Mouse (Mus musculus): ENCODE results near the gene Nlrc5. TPM values are rescaled to one million over a fixed set of nuclear protein-coding genes. Genes with fewer than 3 reads are reported as not detected.

The Nlrc5 gene
- polyA plus RNA-seq, 1 experiment, result 0.04 TPM

DNA sequence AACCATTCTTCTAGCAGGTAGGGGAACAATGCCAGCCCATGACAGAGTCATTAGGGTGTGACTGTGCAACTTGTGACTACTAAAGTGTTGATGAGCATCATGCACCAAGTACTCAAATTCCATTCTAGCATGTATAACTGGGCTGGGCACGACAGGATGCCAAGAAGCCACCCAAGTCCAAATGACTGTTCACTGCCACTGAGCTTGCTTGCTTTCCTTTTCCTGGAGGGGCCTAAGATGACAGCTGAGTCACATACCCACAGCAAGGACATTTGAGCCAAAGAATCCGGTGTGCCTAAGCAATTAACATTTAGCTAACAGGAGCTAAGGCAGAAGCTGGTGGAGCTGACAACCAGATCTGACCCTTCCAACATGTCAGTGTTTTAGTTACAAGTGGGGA, 137.7 kb downstream of the Nlrc5 start:
- Histone ChIP-seq H3K36me3 (ENCODE audit: control insufficient read depth) (peaks cover 38% of the 10 kb centered on the region), H3K4me3 (replicated peaks) (no peak overlapping the region)

DNA sequence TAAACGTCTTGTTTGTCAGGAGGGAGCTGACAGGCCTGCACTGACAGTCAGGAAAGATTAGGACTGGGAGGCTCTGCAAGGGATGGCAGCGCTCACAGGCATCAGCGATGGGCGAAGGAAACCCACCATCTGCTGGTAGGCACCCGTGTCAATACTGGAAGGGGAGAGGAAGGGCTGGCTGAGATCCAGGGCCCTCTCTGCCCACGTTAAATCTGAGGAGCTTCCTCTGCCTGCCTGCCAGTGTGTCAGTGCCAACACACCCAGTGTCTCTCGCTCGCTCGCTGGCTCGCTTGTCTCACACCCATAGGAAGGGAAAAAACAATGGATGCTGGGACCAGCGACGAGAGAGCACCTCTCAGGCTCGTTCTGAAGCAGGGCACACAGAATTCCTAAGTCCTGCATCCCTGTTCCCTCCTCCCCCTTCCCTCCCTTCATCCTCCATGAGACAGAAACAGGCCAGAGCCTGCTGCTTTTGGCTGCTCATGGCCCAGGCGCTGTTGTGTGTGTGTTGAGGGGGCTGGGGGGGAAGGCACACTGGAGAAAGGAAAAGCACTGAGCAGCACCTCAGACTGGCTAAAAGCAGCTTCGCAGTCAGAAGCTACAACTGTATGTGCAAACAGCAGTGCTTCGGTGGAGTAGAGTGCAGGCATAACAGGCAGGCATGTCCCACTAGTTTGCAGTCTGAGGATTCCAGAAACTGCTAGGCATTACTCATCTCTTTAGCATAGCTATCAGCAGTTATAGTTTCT, 140.2 kb downstream of the Nlrc5 start:
- Histone ChIP-seq H3K36me3 (ENCODE audit: control insufficient read depth) (peaks cover 62% of the 10 kb centered on the region), H3K4me1 (ENCODE audit: control insufficient read depth) (no peaks in the 10 kb centered on the region), H3K27me3 (ENCODE audit: control insufficient read depth) (no peaks in the 10 kb centered on the region), H3K9me3 (ENCODE audit: control insufficient read depth, low read length) (no peaks in the 10 kb centered on the region), H3K4me3 (replicated peaks) (no peak overlapping the region)
- no peak for TF ChIP-seq TAL1 (IDR thresholded peaks at IDR 0.05; ENCODE audit: low read length)
- TF ChIP-seq GATA1 (IDR thresholded peaks at IDR 0.05; ENCODE audit: low read length), result no peak

More for the DNA sequence above, 137.7 kb downstream of the Nlrc5 start:
- H3K4me1 ChIP-seq (ENCODE audit: control insufficient read depth), result no peaks in the 10 kb centered on the region
- no peaks in the 10 kb centered on the region for H3K9me3 ChIP-seq (ENCODE audit: control insufficient read depth, low read length)
- H3K27me3 ChIP-seq (ENCODE audit: control insufficient read depth), result no peaks in the 10 kb centered on the region
- TF ChIP-seq GATA1 (IDR thresholded peaks at IDR 0.05; ENCODE audit: low read length) (no peak), TAL1 (IDR thresholded peaks at IDR 0.05; ENCODE audit: low read length) (no peak)

DNA sequence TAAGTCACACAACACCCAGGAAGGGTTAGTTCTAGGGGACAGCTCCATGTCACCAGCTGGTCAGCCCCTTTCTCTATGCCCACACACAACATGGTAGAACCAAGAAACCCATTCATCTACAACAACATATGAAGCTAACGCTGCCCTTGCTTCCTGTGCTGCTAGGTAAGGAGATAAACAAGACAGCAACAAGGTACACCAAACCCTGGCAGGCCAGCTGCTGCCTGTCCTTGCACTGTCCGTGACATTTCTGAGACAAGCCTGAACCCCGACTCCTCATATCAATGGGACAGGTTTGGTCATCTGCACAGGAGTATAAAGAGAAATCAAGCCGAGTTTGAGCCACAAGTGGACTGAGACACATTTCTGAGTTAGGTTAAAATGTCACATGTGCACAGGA, 141.0 kb downstream of the Nlrc5 start:
- peaks cover 69% of the 10 kb centered on the region for H3K36me3 ChIP-seq (ENCODE audit: control insufficient read depth)
- TF ChIP-seq GATA1 (IDR thresholded peaks at IDR 0.05; ENCODE audit: low read length), result no peak
- no peak for TF ChIP-seq TAL1 (IDR thresholded peaks at IDR 0.05; ENCODE audit: low read length)

More for the DNA sequence above, 141.0 kb downstream of the Nlrc5 start:
- H3K9me3 ChIP-seq (ENCODE audit: control insufficient read depth, low read length), result no peaks in the 10 kb centered on the region
- no peaks in the 10 kb centered on the region for H3K4me1 ChIP-seq (ENCODE audit: control insufficient read depth)
- H3K27me3 ChIP-seq (ENCODE audit: control insufficient read depth), result no peaks in the 10 kb centered on the region
- H3K4me3 ChIP-seq (replicated peaks), result no peak overlapping the region

Other genes starting within 250 kb of the Nlrc5 start
- 0.39 and 0.52 TPM in 2 replicates for gene Nup93, start 219.8 kb upstream of the Nlrc5 start, polyA plus RNA-seq (2012)
- 0.04 TPM in 1 of 2 replicates, not detected in the other for gene Slc12a3, start 105.2 kb upstream of the Nlrc5 start, polyA plus RNA-seq (2012)
- 21.2 and 46.3 TPM in 2 replicates for gene Herpud1, start 47.9 kb upstream of the Nlrc5 start, polyA plus RNA-seq (2012)
- 0.06 TPM in 1 of 2 replicates, not detected in the other for gene Cpne2, start 98.6 kb downstream of the Nlrc5 start, polyA plus RNA-seq (2012)
- 0.28 and 0.41 TPM in 2 replicates for gene Rspry1, start 167.6 kb downstream of the Nlrc5 start, polyA plus RNA-seq (2012)
- gene Fam192a, start 167.6 kb downstream of the Nlrc5 start, polyA plus RNA-seq (2012), result 0.93 and 3.9 TPM in 2 replicates
- gene Arl2bp, start 232.2 kb downstream of the Nlrc5 start, polyA plus RNA-seq (2012), result 2.4 and 3.1 TPM in 2 replicates

Data from erythroblast, embryonic 14.5 days (primary cell).